Mouse (Mus musculus) ES-E14 (cell line): Measurements from ENCODE around the gene Hist1h3c. TPM values are rescaled to one million over a fixed set of nuclear protein-coding genes. Genes with fewer than 3 reads are reported as not detected.

Experiments
- DNase-seq: peaks from one replicate; pipeline ENCODE4 v3.0.0-alpha.2; 2013; ENCODE audit warnings: low read depth, low spot score
- H3K27ac ChIP-seq: 2 replicates; pipeline ENCODE4 v1.5.1; 2012; ENCODE audit warnings: low read depth, mild to moderate bottlenecking, low read length, moderate library complexity, mixed read lengths; ENCODE audit not compliant: poor library complexity, insufficient read depth, severe bottlenecking
- H3K36me3 ChIP-seq: 2 replicates; pipeline ENCODE4 v1.6.1; 2012; ENCODE audit warnings: mild to moderate bottlenecking, low read length, moderate library complexity, mixed read lengths; ENCODE audit not compliant: control insufficient read depth, poor library complexity, insufficient read depth, severe bottlenecking
- H3K4me1 ChIP-seq, 2 experiments: fragments of 150-350 bp in 1 of 2; sonication (generic) in 1 of 2; 2 replicates each; pipeline ENCODE4 v1.6.1; 2012; ENCODE audit warnings: low read length in 2 of 2, mild to moderate bottlenecking in 1 of 2, mixed read lengths in 1 of 2; ENCODE audit not compliant: control insufficient read depth in 2 of 2, insufficient read depth in 2 of 2, poor library complexity in 1 of 2
- H3K4me3 ChIP-seq, 2 experiments: fragments of 150-350 bp in 1 of 2; sonication (generic) in 1 of 2; 2 replicates each; pipeline ENCODE4 v1.5.1; 2012; ENCODE audit warnings: low read length in 2 of 2, low read depth in 1 of 2, mild to moderate bottlenecking in 1 of 2, mixed read lengths in 1 of 2; ENCODE audit not compliant: insufficient read depth in 1 of 2, poor library complexity in 1 of 2, severe bottlenecking in 1 of 2
- H3K9ac ChIP-seq: 2 replicates; pipeline ENCODE4 v1.6.1; 2012; ENCODE audit warnings: low read depth, mild to moderate bottlenecking, low read length, mixed read lengths; ENCODE audit not compliant: poor library complexity, insufficient read depth, severe bottlenecking
- H3K9me3 ChIP-seq: fragments of 150-350 bp; sonication (generic); 2 replicates; pipeline ENCODE4 v1.6.1; 2012; ENCODE audit warnings: low read depth, mild to moderate bottlenecking, low read length; ENCODE audit not compliant: control insufficient read depth, insufficient read depth
- CHD2 ChIP-seq: IDR thresholded peaks from 2 replicates; pipeline ENCODE4 v1.6.1; 2014; ENCODE audit warnings: mild to moderate bottlenecking, low read depth, low read length, inconsistent platforms
- HCFC1 ChIP-seq: IDR thresholded peaks from 2 replicates; pipeline ENCODE4 v1.6.1; 2012; ENCODE audit warnings: low read length, inconsistent platforms, borderline replicate concordance; ENCODE audit not compliant: insufficient read depth
- MAFK ChIP-seq: IDR thresholded peaks from 2 replicates; pipeline ENCODE4 v1.6.1; 2014; ENCODE audit warnings: mild to moderate bottlenecking, low read depth, low read length, inconsistent platforms; ENCODE audit not compliant: insufficient read depth
- ZC3H11A ChIP-seq: IDR thresholded peaks from 2 replicates; pipeline ENCODE4 v1.6.1; 2012; ENCODE audit warnings: low read depth, mild to moderate bottlenecking, inconsistent platforms, low read length, borderline replicate concordance
- ZNF384 ChIP-seq: IDR thresholded peaks from 2 replicates; pipeline ENCODE4 v1.6.1; 2012; ENCODE audit warnings: low read depth, low read length, inconsistent platforms
- in situ Hi-C, 2 experiments: fragments of 600-800 bp; cut with MboI; formaldehyde crosslinking; loops; one replicate each; pipeline ENCODE4 v1.15.1; 2025; ENCODE audit warnings: low sequenced_read_pairs in 2 of 2, inconsistent platforms in 1 of 2; ENCODE audit not compliant: unreplicated experiment in 2 of 2
- total RNA-seq: library from RNA; depleted of rRNA; stranded (reverse); fragments of 300-350 nt; gene quantifications from 2 replicates; pipeline ENCODE4 v1.2.3, GENCODE M21; 2012

The Hist1h3c gene
- total RNA-seq, 1 experiment: 1,161 TPM

- no peaks in the 10 kb centered on the region for H3K4me1 ChIP-seq
- H3K9me3 ChIP-seq: no peaks in the 10 kb centered on the region
- no peak overlapping the region for H3K9ac ChIP-seq
- in situ Hi-C loops: no loop called here
- H3K36me3 ChIP-seq: no peaks in the 10 kb centered on the region
- H3K4me3 ChIP-seq: no peak overlapping the region
- DNase-seq: no peak
- no peak for TF ChIP-seq HCFC1
- no peak for TF ChIP-seq CHD2
- TF ChIP-seq MAFK: no peak
- no peak for TF ChIP-seq ZC3H11A
- TF ChIP-seq ZNF384: no peak
- no peak overlapping the region for H3K27ac ChIP-seq
These were observed 43.2 kb downstream of the Hist1h3c start for GRCm38 (mm10) chr13:23702220-23702619.

- no peak overlapping the region for H3K9ac ChIP-seq
- no peaks in the 10 kb centered on the region for H3K9me3 ChIP-seq
- no peak for TF ChIP-seq HCFC1
- TF ChIP-seq ZC3H11A: peak; percentile 77
- H3K4me3 ChIP-seq: no peak overlapping the region
- in situ Hi-C loops: no loop called here
- no peak overlapping the region for H3K27ac ChIP-seq
- peak; percentile 74 for DNase-seq
- no peaks in the 10 kb centered on the region for H3K36me3 ChIP-seq
- 0 out of 4 replicates have a peak, but pooled peaks cover 0 to 2% of the 10 kb centered on the region in 2 experiments for H3K4me1 ChIP-seq
These were observed 44.4 kb downstream of the Hist1h3c start for GRCm38 (mm10) chr13:23700786-23701520.

- DNase-seq: no peak
- Histone ChIP-seq H3K4me1 (peaks cover 0 to 6% of the 10 kb centered on the region in 2 experiments; a peak in 1 of 4 replicates), H3K4me3 (no peak overlapping the region), H3K27ac (no peak overlapping the region), H3K36me3 (no peaks in the 10 kb centered on the region), H3K9ac (no peak overlapping the region), H3K9me3 (no peaks in the 10 kb centered on the region)
- TF ChIP-seq HCFC1 (no peak), CHD2 (no peak), MAFK (no peak), ZC3H11A (no peak), ZNF384 (no peak)
- in situ Hi-C loops: loop anchor here in 1 of 2 experiments (25.0 kb wide), 1 partner anchor 1662 kb away; the partner anchor contains the start of genes Hist1h2ag, Hist1h2ah, Hist1h2bj and Hist1h2bk
These were observed 45.6 kb downstream of the Hist1h3c start for GRCm38 (mm10) chr13:23699767-23700166.

GRCm38 (mm10) chr13:23698996-23699395 lies 46.4 kb downstream of the Hist1h3c start:
- DNase-seq: no peak
- in situ Hi-C loops: loop anchor here in 1 of 2 experiments (25.0 kb wide), 1 partner anchor 1662 kb away; the partner anchor contains the start of genes Hist1h2ag, Hist1h2ah, Hist1h2bj and Hist1h2bk
- H3K4me1 ChIP-seq: peaks cover 0 to 6% of the 10 kb centered on the region in 2 experiments; a peak in 1 of 4 replicates
- TF ChIP-seq HCFC1: no peak
- no peak for TF ChIP-seq MAFK
- TF ChIP-seq ZNF384: no peak
- H3K9ac ChIP-seq: no peak overlapping the region; the same call in 1 of the 2 replicates
- no peaks in the 10 kb centered on the region for H3K9me3 ChIP-seq
- H3K36me3 ChIP-seq: no peaks in the 10 kb centered on the region
- H3K4me3 ChIP-seq: no peak overlapping the region
- no peak overlapping the region; the same call in 1 of the 2 replicates for H3K27ac ChIP-seq
